Mouse (Mus musculus) MEL (cell line): ENCODE data around the gene Lrrc61. TPM values are rescaled to one million over a fixed set of nuclear protein-coding genes. Genes with fewer than 3 reads are reported as not detected.

Experiments
- DNase-seq: peaks from one replicate; pipeline ENCODE4 v3.0.0; 2011; ENCODE audit warnings: low read depth, low spot score
- H3K27ac ChIP-seq: 2 replicates; pipeline ENCODE4 v1.5.1; 2012; ENCODE audit warnings: low read depth, mild to moderate bottlenecking, control low read depth, low read length, moderate library complexity; ENCODE audit not compliant: control insufficient read depth
- H3K27me3 ChIP-seq, 2 experiments: fragments of 150-350 bp in 1 of 2; sonication (generic) in 1 of 2; 2 replicates each; pipeline ENCODE4 v1.6.1; 2012; ENCODE audit warnings: low read length in 2 of 2, mild to moderate bottlenecking in 2 of 2, improper control_type of control experiment in 1 of 2, moderate library complexity in 1 of 2; ENCODE audit not compliant: insufficient read depth in 2 of 2, control insufficient read depth in 1 of 2
- H3K36me3 ChIP-seq, 2 experiments: 2 replicates each; pipeline ENCODE4 v1.6.1; 2012 to 2014; ENCODE audit warnings: low read length in 2 of 2, improper control_type of control experiment in 1 of 2, inconsistent platforms in 1 of 2, mild to moderate bottlenecking in 1 of 2; ENCODE audit not compliant: insufficient read depth in 2 of 2, control insufficient read depth in 1 of 2
- H3K4me1 ChIP-seq, 2 experiments: fragments of 150-350 bp in 1 of 2; sonication (generic) in 1 of 2; 2 replicates each; pipeline ENCODE4 v1.6.1; 2012; ENCODE audit warnings: low read length in 2 of 2, improper control_type of control experiment in 1 of 2, mild to moderate bottlenecking in 1 of 2; ENCODE audit not compliant: insufficient read depth in 2 of 2, control insufficient read depth in 1 of 2
- H3K4me3 ChIP-seq, 2 experiments: fragments of 150-350 bp in 1 of 2; sonication (generic) in 1 of 2; 2 replicates each; pipeline ENCODE4 v1.5.1; 2012; ENCODE audit warnings: low read depth in 2 of 2, low read length in 2 of 2, mild to moderate bottlenecking in 2 of 2, moderate library complexity in 2 of 2, control low read depth in 1 of 2, improper control_type of control experiment in 1 of 2; ENCODE audit not compliant: control insufficient read depth in 1 of 2, insufficient read depth in 1 of 2
- H3K79me2 ChIP-seq: 2 replicates; pipeline ENCODE4 v1.6.1; 2012; ENCODE audit warnings: mild to moderate bottlenecking, low read length, moderate library complexity; ENCODE audit not compliant: control insufficient read depth, poor library complexity, insufficient read depth
- H3K9ac ChIP-seq: 2 replicates; pipeline ENCODE4 v1.6.1; 2012; ENCODE audit warnings: low read depth, mild to moderate bottlenecking, control low read depth, low read length, moderate library complexity; ENCODE audit not compliant: control insufficient read depth, poor library complexity, severe bottlenecking
- H3K9me3 ChIP-seq: fragments of 150-350 bp; sonication (generic); replicated peaks from 2 replicates; pipeline ENCODE4 v1.6.1; 2012; ENCODE audit warnings: mild to moderate bottlenecking, low read length, improper control_type of control experiment, moderate library complexity; ENCODE audit not compliant: insufficient read depth
- BHLHE40 ChIP-seq: IDR thresholded peaks from 2 replicates; pipeline ENCODE4 v1.6.1; 2012; ENCODE audit warnings: low read depth, mild to moderate bottlenecking, inconsistent platforms, low read length, improper control_type of control experiment, borderline replicate concordance
- CHD2 ChIP-seq: IDR thresholded peaks from 2 replicates; pipeline ENCODE4 v1.6.1; 2011; ENCODE audit warnings: low read length, improper control_type of control experiment
- ELF1 ChIP-seq: IDR thresholded peaks from 2 replicates; pipeline ENCODE4 v1.6.1; 2014; ENCODE audit warnings: low read depth, mild to moderate bottlenecking, inconsistent platforms, low read length, improper control_type of control experiment, moderate library complexity
- EP300 ChIP-seq, 2 experiments: IDR thresholded peaks; 2 replicates each; pipeline ENCODE4 v1.6.1; 2011; ENCODE audit warnings: improper control_type of control experiment in 2 of 2, low read length in 2 of 2, low read depth in 1 of 2, mild to moderate bottlenecking in 1 of 2
- GABPA ChIP-seq: IDR thresholded peaks from 2 replicates; pipeline ENCODE4 v1.6.1; 2012; ENCODE audit warnings: low read depth, mild to moderate bottlenecking, inconsistent platforms, low read length, improper control_type of control experiment, moderate library complexity
- GATA1 ChIP-seq: IDR thresholded peaks from 2 replicates; pipeline ENCODE4 v1.6.1; 2011; ENCODE audit warnings: low read depth, low read length, improper control_type of control experiment
- HCFC1 ChIP-seq: IDR thresholded peaks from 2 replicates; pipeline ENCODE4 v1.6.1; 2012; ENCODE audit warnings: low read depth, mild to moderate bottlenecking, inconsistent platforms, low read length, improper control_type of control experiment, moderate library complexity
- JUND ChIP-seq: IDR thresholded peaks from 2 replicates; pipeline ENCODE4 v1.6.1; 2011; ENCODE audit warnings: low read depth, mild to moderate bottlenecking, improper control_type of control experiment, low read length
- MAFK ChIP-seq: IDR thresholded peaks from 2 replicates; pipeline ENCODE4 v1.6.1; 2011; ENCODE audit warnings: low read depth, mild to moderate bottlenecking, low read length, improper control_type of control experiment, borderline replicate concordance
- MAZ ChIP-seq: IDR thresholded peaks from 2 replicates; pipeline ENCODE4 v1.6.1; 2012; ENCODE audit warnings: low read depth, mild to moderate bottlenecking, inconsistent platforms, low read length, improper control_type of control experiment
- NELFE ChIP-seq: IDR thresholded peaks from 2 replicates; pipeline ENCODE4 v1.6.1; 2011; ENCODE audit warnings: low read depth, low read length, improper control_type of control experiment
- NRF1 ChIP-seq: IDR thresholded peaks from 2 replicates; pipeline ENCODE4 v1.6.1; 2014; ENCODE audit warnings: low read depth, mild to moderate bottlenecking, inconsistent platforms, low read length, improper control_type of control experiment, moderate library complexity; ENCODE audit not compliant: poor library complexity, insufficient read depth, severe bottlenecking
- POLR2A ChIP-seq, 2 experiments: IDR thresholded peaks; 2 replicates each; pipeline ENCODE4 v1.6.1; 2011 to 2012; ENCODE audit warnings: low read length in 2 of 2, mild to moderate bottlenecking in 2 of 2, control low read depth in 1 of 2, improper control_type of control experiment in 1 of 2, low read depth in 1 of 2, moderate library complexity in 1 of 2; ENCODE audit not compliant: control insufficient read depth in 1 of 2, insufficient read depth in 1 of 2, poor library complexity in 1 of 2
- POLR2AphosphoS2 ChIP-seq: IDR thresholded peaks from 2 replicates; pipeline ENCODE4 v1.6.1; 2011; ENCODE audit warnings: low read length, improper control_type of control experiment
- POLR2AphosphoS5 ChIP-seq: IDR thresholded peaks from 2 replicates; pipeline ENCODE4 v1.6.1; 2012; ENCODE audit warnings: low read depth, borderline replicate concordance, mild to moderate bottlenecking, inconsistent platforms, low read length, moderate library complexity, mixed read lengths
- RAD21 ChIP-seq: IDR thresholded peaks from 2 replicates; pipeline ENCODE4 v1.6.1; 2011; ENCODE audit warnings: mild to moderate bottlenecking, low read depth, low read length, improper control_type of control experiment
- SIN3A ChIP-seq: IDR thresholded peaks from 2 replicates; pipeline ENCODE4 v1.6.1; 2012; ENCODE audit warnings: low read length, improper control_type of control experiment, inconsistent platforms
- SMC3 ChIP-seq: IDR thresholded peaks from 2 replicates; pipeline ENCODE4 v1.6.1; 2011; ENCODE audit warnings: low read depth, low read length, improper control_type of control experiment
- TAL1 ChIP-seq: IDR thresholded peaks from 2 replicates; pipeline ENCODE4 v1.6.1; 2012; ENCODE audit warnings: mild to moderate bottlenecking, inconsistent platforms, low read length, moderate library complexity, mixed read lengths
- TBP ChIP-seq: IDR thresholded peaks from 2 replicates; pipeline ENCODE4 v1.8.0; 2011; ENCODE audit warnings: low read depth, low read length, improper control_type of control experiment
- TCF12 ChIP-seq: IDR thresholded peaks from 2 replicates; pipeline ENCODE4 v1.6.1; 2014; ENCODE audit warnings: low read depth, mild to moderate bottlenecking, inconsistent platforms, low read length, improper control_type of control experiment, moderate library complexity
- USF2 ChIP-seq, 2 experiments: IDR thresholded peaks; 2 replicates each; pipeline ENCODE4 v1.6.1; 2011 to 2012; ENCODE audit warnings: improper control_type of control experiment in 2 of 2, low read length in 2 of 2, borderline replicate concordance in 1 of 2, inconsistent platforms in 1 of 2, low read depth in 1 of 2, mild to moderate bottlenecking in 1 of 2; ENCODE audit not compliant: insufficient read depth in 1 of 2
- ZC3H11A ChIP-seq: IDR thresholded peaks from 2 replicates; pipeline ENCODE4 v1.6.1; 2012; ENCODE audit warnings: low read depth, mild to moderate bottlenecking, inconsistent platforms, low read length, improper control_type of control experiment
- ZKSCAN1 ChIP-seq: IDR thresholded peaks from 2 replicates; pipeline ENCODE4 v1.6.1; 2012; ENCODE audit warnings: low read depth, mild to moderate bottlenecking, inconsistent platforms, low read length, improper control_type of control experiment, moderate library complexity
- ZNF384 ChIP-seq: IDR thresholded peaks from 2 replicates; pipeline ENCODE4 v1.6.1; 2012; ENCODE audit warnings: low read depth, mild to moderate bottlenecking, inconsistent platforms, low read length, improper control_type of control experiment
- polyA plus RNA-seq, 2 experiments: library from polyadenylated mRNA; stranded (reverse) in 1 of 2; unstranded in 1 of 2; fragments of >175 nt in 1 of 2; fragments of >200 nt in 1 of 2; gene quantifications; 2 replicates each; pipeline versions ENCODE4 v1.2.1 to v1.2.4; 2012; ENCODE audit warnings: low replicate concordance in 2 of 2, low read depth in 1 of 2; ENCODE audit not compliant: insufficient read length in 2 of 2, insufficient read depth in 1 of 2, missing spikeins in 1 of 2
- total RNA-seq: library from RNA; depleted of rRNA; stranded (reverse); fragments of 300-350 nt; gene quantifications from 2 replicates; pipeline ENCODE4 v1.2.3, GENCODE M21; 2012

Gene Lrrc61
- total and polyA plus RNA-seq, 3 experiments: not detected

DNA sequence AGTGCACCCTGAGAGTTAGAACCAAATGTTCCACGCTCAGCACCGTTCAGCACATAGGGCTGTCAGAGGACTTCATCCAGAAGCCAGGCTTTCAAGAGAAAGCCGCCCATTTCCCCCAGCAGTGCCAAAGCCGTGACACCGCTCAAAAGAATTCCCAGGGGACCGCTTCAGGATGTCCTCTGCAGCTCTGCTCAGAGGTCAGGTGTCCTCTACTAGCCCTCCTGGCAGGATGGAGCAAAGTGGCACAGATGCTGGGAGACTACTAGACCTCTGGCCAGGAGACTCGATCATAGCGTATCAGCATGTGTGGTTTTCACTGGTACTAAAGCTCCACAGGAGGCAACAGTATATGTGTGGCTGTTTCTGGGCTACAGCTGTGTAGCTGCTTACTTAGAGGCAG lies 19.7 kb upstream of the Lrrc61 start:
- H3K36me3 ChIP-seq: no peaks in the 10 kb centered on the region
- no peak for TF ChIP-seq NELFE
- no peak for TF ChIP-seq ZNF384
- no peak for TF ChIP-seq ELF1
- no peak for TF ChIP-seq GATA1
- TF ChIP-seq TCF12: no peak
- no peak for TF ChIP-seq POLR2AphosphoS2
- no peak for TF ChIP-seq POLR2AphosphoS5
- TF ChIP-seq EP300 (IDR thresholded peaks at IDR 0.05; ENCODE audit: low read depth in 1 of 2, low read length in 2 of 2): no peak
- TF ChIP-seq BHLHE40: no peak
- no peak for TF ChIP-seq TAL1
- no peak for TF ChIP-seq TBP
- TF ChIP-seq CHD2: no peak
- H3K9ac ChIP-seq: no peak overlapping the region
- no peak overlapping the region for H3K4me3 ChIP-seq
- H3K27me3 ChIP-seq: no peaks in the 10 kb centered on the region
- no peaks in the 10 kb centered on the region for H3K9me3 ChIP-seq
- H3K27ac ChIP-seq: no peak overlapping the region
- H3K79me2 ChIP-seq: no peaks in the 10 kb centered on the region
- DNase-seq: no peak
- H3K4me1 ChIP-seq: no peaks in the 10 kb centered on the region

DNA sequence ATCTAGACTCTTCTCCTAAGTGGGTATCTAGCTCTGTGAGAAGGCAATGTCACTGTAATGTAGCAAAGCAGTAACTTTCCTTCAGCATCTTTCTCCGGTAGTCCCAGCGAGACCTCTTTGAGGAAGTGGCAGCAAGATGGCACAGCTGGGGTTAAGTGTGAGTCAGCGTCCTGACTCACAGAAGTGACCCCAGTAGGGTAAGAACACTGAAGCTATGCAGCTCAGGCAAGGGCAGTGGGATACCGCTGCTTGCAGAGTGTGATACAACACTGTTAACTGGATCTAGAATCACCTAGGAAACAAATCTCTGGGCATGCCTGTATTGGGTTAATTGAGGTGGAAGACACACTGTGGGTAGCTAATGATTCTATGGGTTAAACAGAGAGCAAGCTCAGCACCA lies 18.5 kb upstream of the Lrrc61 start:
- Histone ChIP-seq H3K79me2 (no peaks in the 10 kb centered on the region), H3K4me3 (no peak overlapping the region), H3K27me3 (no peaks in the 10 kb centered on the region), H3K9ac (no peak overlapping the region), H3K36me3 (no peaks in the 10 kb centered on the region), H3K9me3 (no peaks in the 10 kb centered on the region), H3K4me1 (no peaks in the 10 kb centered on the region), H3K27ac (no peak overlapping the region)
- no peak for DNase-seq
- TF ChIP-seq USF2 (IDR thresholded peaks at IDR 0.05; ENCODE audit: borderline replicate concordance in 1 of 2, insufficient read depth in 1 of 2, low read depth in 1 of 2, low read length in 2 of 2) (no peak), GATA1 (no peak), ELF1 (no peak), ZKSCAN1 (no peak), NRF1 (no peak), RAD21 (no peak), JUND (no peak), MAFK (no peak), POLR2AphosphoS5 (no peak), POLR2A (IDR thresholded peaks at IDR 0.05; ENCODE audit: control insufficient read depth in 1 of 2, insufficient read depth in 1 of 2, low read depth in 1 of 2, low read length in 2 of 2, poor library complexity in 1 of 2) (no peak), TCF12 (no peak), HCFC1 (no peak), GABPA (no peak), SMC3 (no peak), ZC3H11A (no peak), MAZ (no peak), SIN3A (no peak), POLR2AphosphoS2 (no peak)
